Mouse (Mus musculus): ENCODE measurements around the gene Pick1.

The Pick1 gene

GRCm38 (mm10) chr15:79271124-79271746 lies 42.3 kb downstream of the Pick1 start:
- DNase-seq, result peak; percentile 76

- no peak for DNase-seq
These were observed 44.0 kb downstream of the Pick1 start for GRCm38 (mm10) chr15:79273020-79273419.

GRCm38 (mm10) chr15:79277728-79278127 lies 48.8 kb downstream of the Pick1 start:
- DNase-seq, result no peak

- DNase-seq, result peak; percentile 31
These were observed 51.2 kb downstream of the Pick1 start for GRCm38 (mm10) chr15:79280209-79280608.

GRCm38 (mm10) chr15:79280850-79281249 lies 51.9 kb downstream of the Pick1 start:
- DNase-seq, result no peak

GRCm38 (mm10) chr15:79281389-79281788 lies 52.4 kb downstream of the Pick1 start:
- peak; percentile 33 for DNase-seq

- no peak for DNase-seq
These were observed 53.5 kb downstream of the Pick1 start for GRCm38 (mm10) chr15:79282434-79282833.

- DNase-seq, result no peak
These were observed 54.4 kb downstream of the Pick1 start for GRCm38 (mm10) chr15:79283371-79283770.

GRCm38 (mm10) chr15:79285399-79285798 lies 56.4 kb downstream of the Pick1 start, which contains the start of gene Baiap2l2:
Baiap2l2 (minus strand) TSS chr15:79285537.
- no peak for DNase-seq

- DNase-seq, result no peak
These were observed 57.2 kb downstream of the Pick1 start for GRCm38 (mm10) chr15:79286141-79286540.

- DNase-seq, result no peak
These were observed 58.1 kb downstream of the Pick1 start for GRCm38 (mm10) chr15:79287091-79287490.

- DNase-seq, result no peak
These were observed 59.4 kb downstream of the Pick1 start for GRCm38 (mm10) chr15:79288387-79288786.

GRCm38 (mm10) chr15:79289441-79289840 lies 60.5 kb downstream of the Pick1 start:
- no peak for DNase-seq

GRCm38 (mm10) chr15:79290340-79290739 lies 61.4 kb downstream of the Pick1 start:
- no peak for DNase-seq

- DNase-seq, result no peak
These were observed 63.8 kb downstream of the Pick1 start for GRCm38 (mm10) chr15:79292779-79293178.

GRCm38 (mm10) chr15:79298553-79298952 lies 69.6 kb downstream of the Pick1 start:
- DNase-seq, result no peak

Measured in embryo, embryonic 11 days (tissue).